Mouse (Mus musculus) embryonic stem cell, embryonic (primary cell): ENCODE measurements around the gene Tmem131.

ENCODE experiments used
- CTCF ChIA-PET, 4 experiments: fragments of 300-600 bp in 2 of 4; fragments of 350-600 bp in 2 of 4; sonication (Branson Sonifier 250); formaldehyde crosslinking; loops; one replicate each; lab custom pipeline; 2022; ENCODE audit warnings: inconsistent platforms in 2 of 4; lab: Charles Lee
- POLR2A ChIA-PET, 4 experiments: fragments of 300-600 bp in 2 of 4; fragments of 350-600 bp in 2 of 4; sonication (Branson Sonifier 250); formaldehyde crosslinking; loops; one replicate each; lab custom pipeline; 2022; ENCODE audit warnings: antibody characterized with exemption in 4 of 4, inconsistent platforms in 1 of 4; lab: Charles Lee

Tmem131 gene

GRCm38 (mm10) chr1:36886489-36886888, 57.0 kb downstream of the Tmem131 start:
- ChIA-PET POLR2A (interaction anchor here in 3 of 4 experiments (0.8 to 2.6 kb wide), 15 partner anchors 9 to 189 kb away, joined by 3 to 12 read pairs (median 4); no protein-coding TSS in a partner anchor), CTCF (no interaction called here)

- ChIA-PET POLR2A (interaction anchor here in 2 of 4 experiments (0.7 to 2.7 kb wide), 11 partner anchors 11 to 103 kb away, joined by 3 to 9 read pairs (median 4); no protein-coding TSS in a partner anchor), CTCF (interaction anchor here in 1 of 4 experiments (0.6 kb wide), 1 partner anchor 173 kb away, joined by 5 read pairs; no protein-coding TSS in a partner anchor)
Measured at GRCm38 (mm10) chr1:36884536-36884935, 58.9 kb downstream of the Tmem131 start.

- CTCF ChIA-PET = no interaction called here
- POLR2A ChIA-PET = interaction anchor here in 2 of 4 experiments (0.7 to 2.7 kb wide), 13 partner anchors 8 to 104 kb away, joined by 3 to 9 read pairs (median 4); no protein-coding TSS in a partner anchor
Measured at GRCm38 (mm10) chr1:36883805-36884204, 59.7 kb downstream of the Tmem131 start.

GRCm38 (mm10) chr1:36879154-36879553, 64.3 kb downstream of the Tmem131 start:
- CTCF ChIA-PET = no interaction called here

GRCm38 (mm10) chr1:36877126-36877525, 66.3 kb downstream of the Tmem131 start:
- CTCF ChIA-PET = no interaction called here
- POLR2A ChIA-PET = interaction anchor here in 2 of 4 experiments (0.6 to 0.7 kb wide), 3 partner anchors 9 to 1057 kb away, joined by 3 read pairs; no protein-coding TSS in a partner anchor

More at GRCm38 (mm10) chr1:36879154-36879553, 64.3 kb downstream of the Tmem131 start:
- POLR2A ChIA-PET = interaction anchor here in 2 of 4 experiments (0.6 to 1.6 kb wide), 5 partner anchors 12 to 47 kb away, joined by 3 to 4 read pairs (median 3); no protein-coding TSS in a partner anchor

- CTCF ChIA-PET = interaction anchor here in 1 of 4 experiments (0.5 kb wide), 1 partner anchor 33 kb away, joined by 4 read pairs; no protein-coding TSS in a partner anchor
- POLR2A ChIA-PET = interaction anchor here in 2 of 4 experiments (0.8 to 1.5 kb wide), 4 partner anchors 13 to 112 kb away, joined by 3 read pairs; no protein-coding TSS in a partner anchor
Measured at GRCm38 (mm10) chr1:36874874-36875561, 68.4 kb downstream of the Tmem131 start.

- CTCF ChIA-PET = interaction anchor here in 1 of 4 experiments (1.2 kb wide), 1 partner anchor 23 kb away, joined by 3 read pairs; no protein-coding TSS in a partner anchor
Measured at GRCm38 (mm10) chr1:36871238-36871637, 72.2 kb downstream of the Tmem131 start.

GRCm38 (mm10) chr1:36870518-36870917, 72.9 kb downstream of the Tmem131 start:
- CTCF ChIA-PET = interaction anchor here in 1 of 4 experiments (0.6 to 0.7 kb wide), 3 partner anchors 11 to 90 kb away, joined by 3 to 7 read pairs (median 5); no protein-coding TSS in a partner anchor

More at GRCm38 (mm10) chr1:36871238-36871637, 72.2 kb downstream of the Tmem131 start:
- POLR2A ChIA-PET = interaction anchor here in 1 of 4 experiments (0.5 to 2.1 kb wide), 4 partner anchors 12 to 279 kb away, joined by 3 to 8 read pairs (median 4); no protein-coding TSS in a partner anchor

GRCm38 (mm10) chr1:36864757-36865156, 78.7 kb downstream of the Tmem131 start:
- POLR2A ChIA-PET = interaction anchor here in 2 of 4 experiments (0.7 to 1.5 kb wide), 11 partner anchors 9 to 200 kb away, joined by 3 to 7 read pairs (median 4); no protein-coding TSS in a partner anchor
- CTCF ChIA-PET = no interaction called here

More at GRCm38 (mm10) chr1:36870518-36870917, 72.9 kb downstream of the Tmem131 start:
- POLR2A ChIA-PET = interaction anchor here in 2 of 4 experiments (0.7 to 2.1 kb wide), 3 partner anchors 10 to 24 kb away, joined by 3 to 8 read pairs (median 4); no protein-coding TSS in a partner anchor

GRCm38 (mm10) chr1:36861775-36862174, 81.7 kb downstream of the Tmem131 start:
- POLR2A ChIA-PET = interaction anchor here in 2 of 4 experiments (0.6 to 1.4 kb wide), 5 partner anchors 11 to 29 kb away, joined by 3 to 4 read pairs (median 3); no protein-coding TSS in a partner anchor
- CTCF ChIA-PET = interaction anchor here in 1 of 4 experiments (0.5 kb wide), 1 partner anchor 689 kb away, joined by 3 read pairs; no protein-coding TSS in a partner anchor

- POLR2A ChIA-PET = interaction anchor here in 2 of 4 experiments (0.7 to 1.3 kb wide), 4 partner anchors 9 to 64 kb away, joined by 3 read pairs; no protein-coding TSS in a partner anchor
- CTCF ChIA-PET = no interaction called here
Measured at GRCm38 (mm10) chr1:36860876-36861275, 82.6 kb downstream of the Tmem131 start.

- ChIA-PET CTCF (no interaction called here), POLR2A (interaction anchor here in 2 of 4 experiments (0.6 to 1.3 kb wide), 5 partner anchors 8 to 64 kb away, joined by 3 read pairs; no protein-coding TSS in a partner anchor)
Measured at GRCm38 (mm10) chr1:36860431-36860849, 83.0 kb downstream of the Tmem131 start.

- ChIA-PET CTCF (interaction anchor here in 2 of 4 experiments (1.0 to 1.1 kb wide), 2 partner anchors 9 kb away, joined by 3 to 4 read pairs; no protein-coding TSS in a partner anchor), POLR2A (interaction anchor here in 2 of 4 experiments (0.6 to 1.9 kb wide), 13 partner anchors 9 to 391 kb away, joined by 3 to 5 read pairs (median 3); no protein-coding TSS in a partner anchor)
Measured at GRCm38 (mm10) chr1:36857081-36857480, 86.4 kb downstream of the Tmem131 start.

GRCm38 (mm10) chr1:36854198-36854765, 89.2 kb downstream of the Tmem131 start:
- ChIA-PET POLR2A (interaction anchor here in 3 of 4 experiments (0.6 to 3.0 kb wide), 10 partner anchors 8 to 130 kb away, joined by 3 to 10 read pairs (median 4); no protein-coding TSS in a partner anchor), CTCF (interaction anchor here in 3 of 4 experiments (0.6 to 1.9 kb wide), 4 partner anchors 9 to 1111 kb away, joined by 3 to 5 read pairs (median 4); no protein-coding TSS in a partner anchor)

GRCm38 (mm10) chr1:36852085-36852484, 91.4 kb downstream of the Tmem131 start:
- ChIA-PET POLR2A (interaction anchor here (0.6 to 1.4 kb wide), 7 partner anchors 12 to 135 kb away, joined by 3 to 4 read pairs (median 3); no protein-coding TSS in a partner anchor), CTCF (interaction anchor here in 1 of 4 experiments (0.7 kb wide), 1 partner anchor 47 kb away, joined by 3 read pairs; no protein-coding TSS in a partner anchor)

GRCm38 (mm10) chr1:36851392-36851791, 92.1 kb downstream of the Tmem131 start:
- CTCF ChIA-PET = no interaction called here
- POLR2A ChIA-PET = interaction anchor here in 3 of 4 experiments (0.6 to 1.4 kb wide), 6 partner anchors 11 to 174 kb away, joined by 3 to 4 read pairs (median 3); no protein-coding TSS in a partner anchor

GRCm38 (mm10) chr1:36848036-36848435, 95.4 kb downstream of the Tmem131 start:
- CTCF ChIA-PET = interaction anchor here in 3 of 4 experiments (0.6 to 1.1 kb wide), 12 partner anchors 9 to 718 kb away, joined by 3 to 12 read pairs (median 3); no protein-coding TSS in a partner anchor
- POLR2A ChIA-PET = interaction anchor here in 2 of 4 experiments (0.9 to 2.7 kb wide), 7 partner anchors 9 to 139 kb away, joined by 3 to 8 read pairs (median 4); no protein-coding TSS in a partner anchor
